Mouse (Mus musculus): ENCODE measurements around the gene Epb41l4b. TPM values are rescaled to one million over a fixed set of nuclear protein-coding genes. Genes with fewer than 3 reads are reported as not detected.

The Epb41l4b gene
- total RNA-seq, 2 experiments from 2014 or later, result 33.0 to 38.8 TPM

GRCm38 (mm10) chr4:57156549-57157169 is 13.4 kb upstream of the Epb41l4b start:
- intact Hi-C loops (cut with DNase I), result no loop called here
- DNase-seq (ENCODE audit: low spot score in 2 of 2), result no peak

- intact Hi-C loops (cut with DNase I), result no loop called here
- no peak for DNase-seq (ENCODE audit: low spot score in 2 of 2)
Measured at GRCm38 (mm10) chr4:57153838-57154237, 10.6 kb upstream of the Epb41l4b start.

- no peak for DNase-seq (ENCODE audit: low spot score in 2 of 2)
Measured at GRCm38 (mm10) chr4:57153068-57153835, 10.0 kb upstream of the Epb41l4b start.

GRCm38 (mm10) chr4:57148182-57148581 is 4.9 kb upstream of the Epb41l4b start:
- DNase-seq (ENCODE audit: low spot score in 2 of 2), result no peak
- intact Hi-C loops (cut with DNase I), result no loop called here

More at GRCm38 (mm10) chr4:57153068-57153835, 10.0 kb upstream of the Epb41l4b start:
- intact Hi-C loops (cut with DNase I), result no loop called here

- intact Hi-C loops (cut with DNase I), result loop anchor here (2.0 to 5.0 kb wide), 2 partner anchors 78 to 125 kb away; no protein-coding TSS in a partner anchor
- DNase-seq (ENCODE audit: low spot score in 2 of 2), result peak; percentile 27 to 38
Measured at GRCm38 (mm10) chr4:57142374-57143025, 737 bp downstream of the Epb41l4b start.

GRCm38 (mm10) chr4:57141908-57142361 is 1.3 kb downstream of the Epb41l4b start:
- intact Hi-C loops (cut with DNase I), result loop anchor here (2.0 to 5.0 kb wide), 2 partner anchors 77 to 125 kb away; no protein-coding TSS in a partner anchor
- peak; percentile 25 to 55 for DNase-seq (ENCODE audit: low spot score in 2 of 2)

GRCm38 (mm10) chr4:57140992-57141717 is 2.1 kb downstream of the Epb41l4b start:
- DNase-seq (ENCODE audit: low spot score in 2 of 2), result peak; percentile 30 to 38
- intact Hi-C loops (cut with DNase I), result loop anchor here (5.0 kb wide), 1 partner anchor 124 kb away; no protein-coding TSS in a partner anchor

GRCm38 (mm10) chr4:57140200-57140799 is 2.9 kb downstream of the Epb41l4b start:
- no peak for DNase-seq (ENCODE audit: low spot score in 2 of 2)
- intact Hi-C loops (cut with DNase I), result loop anchor here (5.0 kb wide), 1 partner anchor 123 kb away; no protein-coding TSS in a partner anchor

GRCm38 (mm10) chr4:57139433-57139832 is 3.8 kb downstream of the Epb41l4b start:
- peak; percentile 24 to 33 for DNase-seq (ENCODE audit: low spot score in 2 of 2)
- intact Hi-C loops (cut with DNase I), result no loop called here

GRCm38 (mm10) chr4:57138093-57138440 is 5.2 kb downstream of the Epb41l4b start:
- intact Hi-C loops (cut with DNase I), result no loop called here
- DNase-seq (ENCODE audit: low spot score in 2 of 2), result no peak

GRCm38 (mm10) chr4:57137371-57138092 is 5.7 kb downstream of the Epb41l4b start:
- DNase-seq (ENCODE audit: low spot score in 2 of 2), result no peak
- intact Hi-C loops (cut with DNase I), result no loop called here

GRCm38 (mm10) chr4:57135431-57135830 is 7.8 kb downstream of the Epb41l4b start:
- no peak for DNase-seq (ENCODE audit: low spot score in 2 of 2)
- intact Hi-C loops (cut with DNase I), result no loop called here

GRCm38 (mm10) chr4:57134554-57134953 is 8.7 kb downstream of the Epb41l4b start:
- intact Hi-C loops (cut with DNase I), result no loop called here
- no peak for DNase-seq (ENCODE audit: low spot score in 2 of 2)

GRCm38 (mm10) chr4:57131839-57132238 is 11.4 kb downstream of the Epb41l4b start:
- intact Hi-C loops (cut with DNase I), result no loop called here
- peak; percentile 37 to 63 for DNase-seq (ENCODE audit: low spot score in 2 of 2)

- intact Hi-C loops (cut with DNase I), result no loop called here
- DNase-seq (ENCODE audit: low spot score in 2 of 2), result no peak
Measured at GRCm38 (mm10) chr4:57129718-57130515, 13.3 kb downstream of the Epb41l4b start.

- DNase-seq (ENCODE audit: low spot score in 2 of 2), result no peak
- intact Hi-C loops (cut with DNase I), result no loop called here
Measured at GRCm38 (mm10) chr4:57123003-57123402, 20.2 kb downstream of the Epb41l4b start.

- intact Hi-C loops (cut with DNase I), result no loop called here
- DNase-seq (ENCODE audit: low spot score in 2 of 2), result no peak
Measured at GRCm38 (mm10) chr4:57122166-57122565, 21.1 kb downstream of the Epb41l4b start.

- intact Hi-C loops (cut with DNase I), result no loop called here
- no peak for DNase-seq (ENCODE audit: low spot score in 2 of 2)
Measured at GRCm38 (mm10) chr4:57120563-57120962, 22.7 kb downstream of the Epb41l4b start.

Data from left cerebral cortex, postnatal 36 days (tissue).